Mouse (Mus musculus) neural tube, embryonic 12.5 days (tissue): ENCODE measurements at regions not wholly inside any gene's neighbourhood (a gene's known extent, or its start where the extent isn't known, plus 50 kb on each side); places are given as distances from the start of the nearest gene placed in this dataset.

Experiments used
- ATAC-seq: fragments of 200-750 bp; cut with Nextera tagmentation; 2 replicates; pipeline ENCODE4 v1.8.0; 2017; ENCODE audit warnings: low read depth, mild to moderate bottlenecking, moderate TSS enrichment, moderate library complexity; ENCODE audit not compliant: low FRiP score
- H3K27ac ChIP-seq: fragments of 300-500 bp; sonication (generic); 2 replicates; pipeline ENCODE4 v1.5.1; 2016
- H3K27me3 ChIP-seq: fragments of 300-500 bp; sonication (generic); replicated peaks from 2 replicates; pipeline ENCODE4 v1.6.1; 2016; ENCODE audit warnings: mild to moderate bottlenecking
- H3K36me3 ChIP-seq: fragments of 300-500 bp; sonication (generic); 2 replicates; pipeline ENCODE4 v1.6.1; 2016; ENCODE audit warnings: mild to moderate bottlenecking
- H3K4me1 ChIP-seq: fragments of 300-500 bp; sonication (generic); 2 replicates; pipeline ENCODE4 v1.6.1; 2016
- H3K4me2 ChIP-seq: fragments of 300-500 bp; sonication (generic); replicated peaks from 2 replicates; pipeline ENCODE4 v1.6.1; 2016; ENCODE audit warnings: mild to moderate bottlenecking
- H3K4me3 ChIP-seq: fragments of 300-500 bp; sonication (generic); 2 replicates; pipeline ENCODE4 v1.5.1; 2016
- H3K9ac ChIP-seq: fragments of 300-500 bp; sonication (generic); 2 replicates; pipeline ENCODE4 v1.6.1; 2016; ENCODE audit warnings: mild to moderate bottlenecking
- H3K9me3 ChIP-seq: fragments of 300-500 bp; sonication (generic); 2 replicates; pipeline ENCODE4 v1.6.1; 2016; ENCODE audit warnings: mild to moderate bottlenecking
- WGBS: fragments of 180-500 bp; shearing (Covaris S2); methylation state at CpG from one replicate; pipeline ENCODE4 v1.1.7; 2016; 5-methylcytosine and 5-hydroxymethylcytosine counted together

DNA sequence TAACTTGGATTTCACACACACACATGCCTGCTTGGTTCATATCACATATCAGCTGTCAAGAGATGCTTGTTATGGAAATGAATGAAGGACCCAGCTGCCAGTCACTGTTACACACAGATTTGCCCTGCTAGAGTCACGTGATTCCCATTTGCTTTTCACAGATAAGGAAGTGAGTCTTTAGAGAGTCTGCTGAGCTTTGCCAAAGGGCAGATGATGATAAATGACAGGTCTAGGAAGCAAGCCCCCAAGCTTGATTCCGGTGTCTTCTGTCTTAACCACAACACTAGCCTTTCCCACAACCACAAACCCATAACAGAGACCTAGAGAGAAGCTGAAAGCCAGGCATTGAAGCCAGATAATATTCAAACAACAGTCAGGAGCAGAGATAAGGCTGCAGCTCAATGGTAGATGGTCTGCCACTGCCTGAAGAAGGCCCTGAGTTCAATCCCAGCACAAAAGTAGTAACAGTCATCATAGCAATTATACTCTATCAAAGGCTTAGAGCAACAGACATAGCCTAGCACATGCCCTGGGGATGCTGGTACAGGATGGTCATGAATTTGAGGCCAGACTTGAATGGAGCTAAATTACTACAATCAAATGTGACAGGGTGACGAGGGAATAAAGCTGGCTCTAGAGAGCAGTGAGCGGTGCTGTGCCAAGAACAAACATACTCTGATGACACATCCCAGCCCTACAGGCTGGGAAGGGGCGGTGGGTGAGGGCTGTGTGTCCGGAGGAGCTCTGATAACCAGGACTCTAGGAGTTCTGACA is 89.0 kb upstream of the H2afz start:
- H3K4me2 ChIP-seq, result no peak overlapping the region
- no peak overlapping the region for H3K27ac ChIP-seq
- H3K27me3 ChIP-seq, result no peaks in the 10 kb centered on the region
- H3K4me1 ChIP-seq, result peaks cover 5% of the 10 kb centered on the region; the same call in 1 of the 2 replicates
- H3K4me3 ChIP-seq, result no peak overlapping the region
- WGBS, result 84% methylated on average over 6 of the region's 6 CpGs
- H3K36me3 ChIP-seq, result no peaks in the 10 kb centered on the region
- ATAC-seq, result no peak
- H3K9ac ChIP-seq, result no peak overlapping the region
- no peaks in the 10 kb centered on the region for H3K9me3 ChIP-seq

DNA sequence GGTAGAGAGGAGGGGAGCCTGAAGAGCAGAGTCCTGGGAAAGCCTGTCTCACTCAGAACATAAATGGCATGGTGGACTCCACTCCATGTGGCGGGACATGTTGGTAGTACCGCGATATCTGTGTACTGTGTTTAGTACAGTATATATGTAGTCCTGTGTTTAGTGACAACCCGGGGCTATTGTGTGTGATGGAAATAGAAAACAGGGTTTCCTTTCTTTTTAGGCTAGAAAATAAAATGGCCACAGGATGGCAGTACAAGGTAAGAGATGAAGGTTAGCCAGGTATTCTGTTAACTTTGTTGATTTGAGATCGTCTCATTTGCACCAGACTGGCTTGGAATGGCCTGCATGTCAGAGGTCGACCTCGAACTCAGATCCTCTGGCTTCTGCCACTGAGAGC is 86.2 kb upstream of the H2afz start:
- Histone ChIP-seq H3K4me3 (no peak overlapping the region), H3K4me1 (peaks cover 7% of the 10 kb centered on the region; the same call in 1 of the 2 replicates), H3K27me3 (no peaks in the 10 kb centered on the region), H3K27ac (no peak overlapping the region), H3K4me2 (no peak overlapping the region), H3K9ac (no peak overlapping the region), H3K9me3 (no peaks in the 10 kb centered on the region), H3K36me3 (no peaks in the 10 kb centered on the region)
- ATAC-seq, result peak; percentile 33; the same call in 1 of the 2 replicates
- 46% methylated on average over 7 of the region's 7 CpGs for WGBS

DNA sequence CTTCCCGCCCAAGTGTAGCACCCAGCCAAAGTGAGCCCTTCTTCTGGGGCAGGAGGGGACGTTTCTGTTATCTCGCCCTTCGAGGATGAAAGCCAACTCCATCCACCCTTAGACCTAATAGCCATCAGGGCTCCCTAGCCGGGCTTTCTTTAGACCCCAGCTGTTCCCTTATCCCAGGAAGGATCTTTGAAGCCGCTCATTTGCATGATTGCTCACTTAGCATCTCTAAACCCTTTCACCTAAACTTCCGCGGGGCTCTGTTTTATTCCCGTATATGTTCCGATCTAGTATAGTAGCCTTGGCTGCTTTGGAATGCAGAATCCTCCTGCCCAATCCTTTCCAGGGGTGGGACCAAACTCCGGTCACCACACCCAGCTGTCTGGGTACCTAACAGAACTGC is 84.3 kb upstream of the H2afz start:
- Histone ChIP-seq H3K36me3 (no peaks in the 10 kb centered on the region), H3K4me3 (no peak overlapping the region), H3K9me3 (no peaks in the 10 kb centered on the region), H3K27ac (no peak overlapping the region), H3K4me2 (peak overlapping the region; percentile 32; the same call in 1 of the 2 replicates), H3K4me1 (peaks cover 20% of the 10 kb centered on the region; the same call in 1 of the 2 replicates), H3K9ac (no peak overlapping the region), H3K27me3 (no peaks in the 10 kb centered on the region)
- WGBS, result 4% methylated on average over 11 of the region's 11 CpGs
- ATAC-seq, result no peak

DNA sequence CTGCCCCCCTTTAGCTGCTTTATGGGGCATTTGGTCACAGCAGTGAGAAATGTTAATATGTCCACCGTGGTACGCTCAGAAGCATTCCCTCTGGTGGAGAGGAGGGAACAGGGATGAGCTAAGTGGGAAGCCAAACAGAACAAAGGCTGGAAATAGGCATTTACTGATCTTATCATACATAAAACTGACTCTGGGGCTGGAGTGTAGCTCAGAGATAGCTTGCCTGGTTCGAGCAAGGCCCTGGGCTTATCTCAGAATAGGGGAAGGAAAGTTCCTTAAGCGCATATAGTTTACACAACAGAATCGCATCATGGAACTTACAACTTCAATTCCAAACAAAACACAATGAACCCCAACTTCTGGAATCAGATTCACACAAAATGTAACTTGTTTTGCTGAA is 81.5 kb upstream of the H2afz start:
- Histone ChIP-seq H3K27ac (no peak overlapping the region), H3K9me3 (no peaks in the 10 kb centered on the region), H3K4me2 (no peak overlapping the region), H3K4me3 (no peak overlapping the region), H3K9ac (no peak overlapping the region), H3K36me3 (no peaks in the 10 kb centered on the region), H3K4me1 (peaks cover 22% of the 10 kb centered on the region; the same call in 1 of the 2 replicates), H3K27me3 (no peaks in the 10 kb centered on the region)
- no peak for ATAC-seq
- 83% methylated on average over 5 of the region's 5 CpGs for WGBS

DNA sequence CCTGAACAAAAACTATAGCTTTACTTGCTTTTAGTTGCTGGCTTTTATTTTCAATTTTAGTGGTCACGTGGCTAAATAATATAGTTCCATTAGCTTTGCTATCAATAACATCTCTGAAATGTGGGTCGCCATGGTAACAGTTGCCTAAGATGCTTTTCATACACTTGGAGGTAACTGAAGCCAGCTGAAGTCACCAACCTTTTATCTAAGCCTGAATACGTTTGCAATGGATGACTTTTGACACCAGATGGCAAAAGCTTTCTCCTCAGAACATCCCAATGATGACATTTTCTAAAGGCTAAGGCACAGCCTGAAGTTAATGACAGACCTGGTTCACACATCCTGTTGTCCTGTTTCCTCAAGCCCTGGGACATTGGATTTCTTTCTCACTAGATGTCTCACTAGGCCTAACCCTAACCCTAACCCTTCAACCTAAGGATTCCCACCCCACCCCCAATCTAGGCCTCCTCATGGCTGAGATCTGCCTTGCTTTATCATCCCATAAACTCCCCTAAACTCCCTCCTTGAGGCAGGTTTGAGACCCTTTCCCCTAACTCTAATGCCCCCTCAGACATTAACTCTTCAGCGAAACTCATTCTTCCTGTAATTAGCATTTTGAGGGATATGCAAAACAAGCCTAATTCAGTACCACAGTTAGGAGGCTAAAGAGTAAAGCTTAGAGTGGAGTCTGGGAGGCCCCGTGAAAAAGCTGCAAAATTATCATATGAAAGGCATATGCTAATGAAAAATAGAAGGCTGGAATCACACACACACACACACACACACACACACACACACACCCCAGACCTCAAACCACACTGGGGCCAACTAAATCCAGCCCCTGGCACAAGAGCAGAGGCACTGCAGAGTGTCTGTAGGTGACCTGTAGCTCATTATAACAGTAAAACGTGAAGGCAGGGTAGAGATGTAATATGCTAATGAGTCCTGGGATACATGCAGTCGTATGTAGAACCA is 80.1 kb upstream of the H2afz start:
- peaks cover 22% of the 10 kb centered on the region; the same call in 1 of the 2 replicates for H3K4me1 ChIP-seq
- H3K9ac ChIP-seq, result no peak overlapping the region
- peak; percentile 80 for ATAC-seq
- no peak overlapping the region for H3K4me3 ChIP-seq
- no peaks in the 10 kb centered on the region for H3K27me3 ChIP-seq
- H3K9me3 ChIP-seq, result no peaks in the 10 kb centered on the region
- H3K4me2 ChIP-seq, result no peak overlapping the region
- H3K36me3 ChIP-seq, result no peaks in the 10 kb centered on the region
- no peak overlapping the region for H3K27ac ChIP-seq
- 33% methylated on average over 7 of the region's 7 CpGs for WGBS

DNA sequence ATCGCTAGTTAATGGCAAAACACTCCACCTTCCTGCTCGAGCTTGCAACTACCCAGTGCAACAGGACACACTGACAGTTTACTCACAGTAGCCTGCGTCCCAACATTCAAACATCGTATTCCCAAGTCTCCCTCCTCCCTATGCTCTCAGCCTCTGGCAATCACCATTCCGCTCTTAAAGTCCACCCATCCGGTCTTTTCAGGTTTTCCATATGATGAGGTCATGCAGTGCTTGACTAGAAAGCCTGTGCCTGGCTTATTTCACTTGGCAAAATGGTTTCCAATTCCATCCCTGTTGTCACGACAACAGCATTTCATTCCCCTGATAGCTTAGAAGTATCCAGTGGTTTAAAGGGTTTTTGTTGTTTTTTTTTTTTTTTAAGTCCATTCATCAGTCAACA is 79.1 kb upstream of the H2afz start:
- Histone ChIP-seq H3K9me3 (no peaks in the 10 kb centered on the region), H3K27me3 (no peaks in the 10 kb centered on the region), H3K27ac (no peak overlapping the region), H3K4me2 (no peak overlapping the region), H3K9ac (no peak overlapping the region), H3K4me1 (peaks cover 17% of the 10 kb centered on the region; the same call in 1 of the 2 replicates), H3K4me3 (no peak overlapping the region), H3K36me3 (no peaks in the 10 kb centered on the region)
- WGBS, result 50% methylated on average over 7 of the region's 7 CpGs
- peak; percentile 72 for ATAC-seq

DNA sequence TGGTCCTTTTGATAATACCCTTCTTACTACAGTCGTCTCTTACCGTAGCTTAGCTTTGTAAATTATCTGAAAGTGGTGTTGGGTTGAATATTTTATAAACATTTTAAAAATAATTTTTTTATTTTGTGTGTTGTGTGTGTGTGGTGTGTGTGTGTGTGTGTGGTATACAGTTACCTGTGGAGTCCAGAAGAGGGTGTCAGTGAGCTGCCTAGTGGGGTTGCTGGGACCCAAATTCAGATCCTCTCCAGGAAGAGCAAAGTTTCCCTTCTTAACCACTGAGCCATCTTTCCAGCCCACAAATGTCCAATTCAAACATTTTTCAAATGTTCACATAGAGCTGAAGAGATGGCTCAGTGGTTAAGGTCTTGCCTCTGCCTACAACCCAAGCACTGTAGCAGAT is 78.4 kb upstream of the H2afz start:
- Histone ChIP-seq H3K4me2 (no peak overlapping the region), H3K36me3 (no peaks in the 10 kb centered on the region), H3K27ac (no peak overlapping the region), H3K9ac (no peak overlapping the region), H3K27me3 (no peaks in the 10 kb centered on the region), H3K4me3 (no peak overlapping the region), H3K4me1 (peaks cover 15% of the 10 kb centered on the region; the same call in 1 of the 2 replicates), H3K9me3 (no peaks in the 10 kb centered on the region)
- no peak for ATAC-seq
- 85% methylated on average over 2 of the region's 2 CpGs for WGBS

DNA sequence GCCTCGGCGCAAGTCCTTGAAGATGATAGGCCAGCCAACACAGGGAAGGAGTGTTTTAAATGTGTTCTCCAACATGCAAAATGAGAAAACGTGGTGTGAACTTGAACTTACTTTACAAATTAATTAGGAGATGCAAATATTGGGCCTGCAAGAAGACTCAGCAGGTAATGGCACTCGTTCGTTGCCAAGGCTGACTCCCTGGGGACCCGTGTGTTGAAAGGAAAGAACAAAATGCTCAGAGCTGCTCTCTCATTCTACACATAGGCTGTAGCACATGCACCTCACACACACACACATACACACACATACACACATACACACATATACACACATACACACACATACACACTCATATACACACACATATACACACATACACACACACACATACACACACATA is 74.6 kb upstream of the H2afz start:
- peaks cover 6% of the 10 kb centered on the region; the same call in 1 of the 2 replicates for H3K4me1 ChIP-seq
- H3K9ac ChIP-seq, result no peak overlapping the region
- 77% methylated on average over 6 of the region's 6 CpGs for whole genome bisulfite sequencing
- ATAC-seq, result no peak
- no peak overlapping the region for H3K27ac ChIP-seq
- H3K9me3 ChIP-seq, result no peaks in the 10 kb centered on the region
- H3K36me3 ChIP-seq, result no peaks in the 10 kb centered on the region
- H3K4me3 ChIP-seq, result no peak overlapping the region
- H3K27me3 ChIP-seq, result no peaks in the 10 kb centered on the region
- no peak overlapping the region for H3K4me2 ChIP-seq

DNA sequence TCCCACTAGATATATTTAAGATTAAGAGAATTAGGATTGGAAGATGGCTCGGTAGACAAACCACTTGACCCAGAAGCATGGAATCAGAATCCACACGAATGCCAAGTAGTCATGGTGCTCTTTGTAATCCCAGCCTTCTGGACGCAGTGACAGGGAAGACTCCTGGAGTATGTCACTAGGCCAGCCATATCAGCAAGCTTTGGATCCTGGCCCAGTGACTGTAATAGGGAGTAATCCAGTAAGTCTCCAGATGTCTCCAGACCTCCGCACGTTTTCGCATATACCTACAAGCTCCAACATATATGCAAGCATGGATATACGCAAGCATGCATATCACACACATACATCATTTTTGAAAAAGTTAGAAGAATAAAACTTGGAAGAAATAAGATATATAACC is 73.9 kb upstream of the H2afz start:
- no peaks in the 10 kb centered on the region for H3K36me3 ChIP-seq
- H3K27me3 ChIP-seq, result no peaks in the 10 kb centered on the region
- H3K4me1 ChIP-seq, result no peaks in the 10 kb centered on the region
- no peaks in the 10 kb centered on the region for H3K9me3 ChIP-seq
- H3K9ac ChIP-seq, result no peak overlapping the region
- no peak for ATAC-seq
- WGBS, result 93% methylated on average over 7 of the region's 7 CpGs
- H3K27ac ChIP-seq, result no peak overlapping the region
- no peak overlapping the region for H3K4me2 ChIP-seq
- H3K4me3 ChIP-seq, result no peak overlapping the region

DNA sequence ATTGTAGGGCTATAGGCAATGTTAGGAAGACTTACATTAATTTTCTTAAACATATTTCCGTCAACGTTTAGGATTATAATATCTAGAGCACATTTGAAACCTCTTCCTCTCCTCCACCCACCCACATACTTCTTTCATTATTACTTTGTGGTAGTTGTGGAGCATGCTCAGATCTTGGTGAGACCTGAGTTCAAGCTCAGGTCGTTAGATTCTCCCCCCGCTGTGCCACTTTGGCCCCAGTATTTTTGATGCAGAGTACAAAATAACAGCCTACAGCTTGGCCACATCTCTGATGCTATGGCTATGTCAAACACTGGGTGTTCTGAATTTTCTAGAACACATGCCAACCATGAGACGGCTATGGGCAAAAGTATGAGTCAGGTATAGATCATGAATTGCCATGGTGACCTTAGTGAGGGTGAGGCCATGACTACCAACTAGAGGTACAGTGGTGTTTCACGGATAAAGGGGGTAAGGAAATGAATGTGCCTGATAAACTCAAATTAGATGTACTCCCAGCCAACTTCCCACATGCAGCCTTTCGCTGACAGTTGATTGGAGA is 68.5 kb upstream of the H2afz start:
- no peaks in the 10 kb centered on the region for H3K36me3 ChIP-seq
- 93% methylated on average over 7 of the region's 7 CpGs for WGBS
- no peak overlapping the region for H3K9ac ChIP-seq
- no peaks in the 10 kb centered on the region for H3K9me3 ChIP-seq
- H3K27me3 ChIP-seq, result no peaks in the 10 kb centered on the region
- H3K27ac ChIP-seq, result no peak overlapping the region
- no peak for ATAC-seq
- H3K4me1 ChIP-seq, result no peaks in the 10 kb centered on the region
- H3K4me3 ChIP-seq, result no peak overlapping the region
- H3K4me2 ChIP-seq, result no peak overlapping the region

DNA sequence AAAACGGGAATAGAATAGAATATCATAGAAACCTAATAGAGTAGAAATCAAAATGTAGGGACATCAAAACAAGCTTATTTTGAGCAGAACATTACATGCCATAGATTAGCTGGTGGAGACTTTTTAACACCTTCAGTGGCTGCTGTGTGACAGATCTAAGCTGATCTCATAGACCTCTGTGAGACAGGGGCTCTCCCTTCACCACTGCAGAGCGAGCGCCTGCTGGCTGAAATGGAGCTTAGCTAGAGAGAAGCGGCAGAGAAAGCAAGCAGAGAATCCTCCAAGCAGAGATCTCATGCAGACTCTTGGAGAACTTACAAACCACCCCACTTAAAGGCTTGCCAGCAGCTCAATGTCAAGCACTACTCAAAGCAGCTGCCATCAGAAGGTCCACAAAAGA is 65.5 kb upstream of the H2afz start:
- WGBS, result 84% methylated on average over 4 of the region's 4 CpGs
- Histone ChIP-seq H3K36me3 (no peaks in the 10 kb centered on the region), H3K27me3 (no peaks in the 10 kb centered on the region), H3K27ac (no peak overlapping the region), H3K4me3 (no peak overlapping the region), H3K4me1 (no peaks in the 10 kb centered on the region), H3K4me2 (no peak overlapping the region), H3K9me3 (no peaks in the 10 kb centered on the region), H3K9ac (no peak overlapping the region)
- ATAC-seq, result no peak

DNA sequence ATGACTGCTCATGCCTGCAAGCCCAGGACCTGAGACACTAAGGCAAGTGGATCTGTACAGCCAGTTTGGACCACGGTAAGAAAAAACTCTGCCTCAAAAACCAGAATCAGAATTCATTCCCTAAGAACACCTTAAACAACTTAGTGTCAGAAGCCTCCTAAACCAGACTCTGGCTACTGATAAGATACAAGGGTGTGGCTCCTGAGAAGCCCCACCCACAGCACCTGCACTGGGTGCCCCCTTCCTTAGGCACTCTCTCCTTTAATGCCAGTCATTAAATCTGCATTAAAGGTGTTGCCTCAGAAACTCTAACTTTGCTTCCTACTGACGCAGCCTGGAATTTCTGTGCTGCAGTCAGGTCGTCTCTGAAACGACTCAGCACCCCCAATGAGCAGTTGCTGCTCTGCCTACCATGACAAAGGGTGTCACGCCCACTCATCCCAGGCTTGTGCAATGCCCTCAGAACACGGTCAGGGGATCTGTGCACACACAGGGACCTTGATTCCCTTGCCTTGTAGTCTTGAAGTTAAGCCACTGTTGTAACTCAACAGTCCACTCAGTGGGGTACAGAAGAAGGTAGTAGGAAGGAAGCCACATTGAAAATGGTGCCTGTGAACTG is 62.8 kb upstream of the H2afz start:
- Histone ChIP-seq H3K4me3 (no peak overlapping the region), H3K4me2 (no peak overlapping the region), H3K36me3 (no peaks in the 10 kb centered on the region), H3K9me3 (no peaks in the 10 kb centered on the region), H3K27me3 (no peaks in the 10 kb centered on the region), H3K27ac (no peak overlapping the region), H3K4me1 (no peaks in the 10 kb centered on the region), H3K9ac (no peak overlapping the region)
- WGBS, result 49% methylated on average over 6 of the region's 6 CpGs
- ATAC-seq, result no peak
